Mouse (Mus musculus) lung, adult 18-20 months (tissue): ENCODE results near the gene Chfr.
A peak's percentile ranks its signal among the peaks of the same experiment; 100 is the strongest.
"Not testable (repeated sequence)": the region's sequence is repeated elsewhere in the genome, so short reads cannot be mapped to it uniquely, and the experiment has no call there.

Experiments used
- DNase-seq, 2 experiments: peaks; one replicate each; pipeline ENCODE4 v3.0.0; 2022; ENCODE audit warnings: mixed read lengths in 2 of 2

The Chfr gene

GRCm38 (mm10) chr5:110109991-110110441, 25.6 kb upstream of the Chfr start, which contains the start of gene Zfp605:
TSS of gene Zfp605 (plus strand) at chr5:110110092.
- peak; percentile 89 to 92 for DNase-seq

- not testable (repeated sequence) for DNase-seq
These were observed 13.3 kb upstream of the Chfr start for GRCm38 (mm10) chr5:110122380-110122779.

GRCm38 (mm10) chr5:110136087-110136464, 434 bp downstream of the Chfr start:
- DNase-seq = no peak

GRCm38 (mm10) chr5:110137816-110138215, 2.2 kb downstream of the Chfr start:
- no peak for DNase-seq

- no peak for DNase-seq
These were observed 3.7 kb downstream of the Chfr start for GRCm38 (mm10) chr5:110139325-110139724.

GRCm38 (mm10) chr5:110140424-110140823, 4.8 kb downstream of the Chfr start:
- DNase-seq = no peak

GRCm38 (mm10) chr5:110142309-110142708, 6.7 kb downstream of the Chfr start:
- DNase-seq = peak; percentile 9 to 50

- peak in 1 of 2 experiments; percentile 5 for DNase-seq
These were observed 7.4 kb downstream of the Chfr start for GRCm38 (mm10) chr5:110143007-110143406.

GRCm38 (mm10) chr5:110169374-110169773, 33.7 kb downstream of the Chfr start:
- DNase-seq = no peak

GRCm38 (mm10) chr5:110176362-110177020, 40.8 kb downstream of the Chfr start, which contains the start of gene Golga3:
TSS of gene Golga3 (plus strand) at chr5:110176701.
- DNase-seq = peak; percentile 95 to 96

GRCm38 (mm10) chr5:110177021-110177420, 41.4 kb downstream of the Chfr start:
- no peak for DNase-seq

- DNase-seq = no peak
These were observed 43.0 kb downstream of the Chfr start for GRCm38 (mm10) chr5:110178628-110179027.

GRCm38 (mm10) chr5:110181716-110182115, 46.1 kb downstream of the Chfr start:
- DNase-seq = peak; percentile 16 to 20

- no peak for DNase-seq
These were observed 67.7 kb downstream of the Chfr start for GRCm38 (mm10) chr5:110203164-110203895.

- no peak for DNase-seq
These were observed 69.1 kb downstream of the Chfr start for GRCm38 (mm10) chr5:110204777-110205176.

GRCm38 (mm10) chr5:110211312-110211711, 75.7 kb downstream of the Chfr start:
- no peak for DNase-seq

GRCm38 (mm10) chr5:110216780-110217179, 81.1 kb downstream of the Chfr start:
- DNase-seq = no peak

GRCm38 (mm10) chr5:110220331-110220730, 84.7 kb downstream of the Chfr start:
- DNase-seq = no peak
